Mouse (Mus musculus) liver, postnatal 0 days (tissue): ENCODE data around the gene Ramac.

Source experiments
- CTCF ChIP-seq: sonication (generic); IDR thresholded peaks from 2 replicates; pipeline ENCODE4 v1.5.1; 2016; ENCODE audit warnings: antibody characterized with exemption, low read depth
- EP300 ChIP-seq: IDR thresholded peaks from 2 replicates; pipeline ENCODE4 v1.6.1; 2016; ENCODE audit warnings: antibody characterized with exemption, low read depth, mild to moderate bottlenecking

- TF ChIP-seq CTCF: no peak
- no peak for TF ChIP-seq EP300
Observed at GRCm38 (mm10) chr7:81772786-81773539, 10.2 kb downstream of the Ramac start.
